Mouse (Mus musculus) cerebellum, postnatal 14 days (tissue): ENCODE measurements around the gene 4921504E06Rik.

Source experiments
- DNase-seq, 2 experiments: peaks; one replicate each; pipeline ENCODE4 v3.0.0; 2021; ENCODE audit warnings: mixed read lengths in 2 of 2

Gene 4921504E06Rik

DNA sequence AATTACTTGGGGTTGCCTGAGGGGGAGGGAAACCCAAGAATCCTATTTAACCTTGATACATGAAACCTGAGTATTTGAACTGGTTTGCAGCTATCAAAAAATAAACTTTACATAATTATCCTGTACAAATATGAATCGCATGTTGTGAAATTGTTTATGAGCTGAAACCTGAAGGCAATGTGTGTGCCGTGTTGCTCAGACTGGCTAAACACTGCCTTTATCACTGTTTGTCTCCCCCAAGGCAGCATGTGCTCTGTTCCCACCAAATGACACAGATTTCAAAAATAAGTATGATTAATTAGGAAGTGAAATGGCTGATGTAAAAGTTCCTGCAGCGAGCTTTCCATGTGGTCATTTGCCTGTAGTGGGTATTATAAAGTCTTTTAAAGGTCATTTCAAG, 63.5 kb downstream of the 4921504E06Rik start:
- no peak for DNase-seq

- no peak for DNase-seq
These were observed 91.8 kb downstream of the 4921504E06Rik start for GRCm38 (mm10) chr2:19461940-19462339.

GRCm38 (mm10) chr2:19458785-19459184, 94.9 kb downstream of the 4921504E06Rik start:
- no peak for DNase-seq

GRCm38 (mm10) chr2:19455857-19456482, 97.7 kb downstream of the 4921504E06Rik start:
- DNase-seq = peak; percentile 52 to 58

DNA sequence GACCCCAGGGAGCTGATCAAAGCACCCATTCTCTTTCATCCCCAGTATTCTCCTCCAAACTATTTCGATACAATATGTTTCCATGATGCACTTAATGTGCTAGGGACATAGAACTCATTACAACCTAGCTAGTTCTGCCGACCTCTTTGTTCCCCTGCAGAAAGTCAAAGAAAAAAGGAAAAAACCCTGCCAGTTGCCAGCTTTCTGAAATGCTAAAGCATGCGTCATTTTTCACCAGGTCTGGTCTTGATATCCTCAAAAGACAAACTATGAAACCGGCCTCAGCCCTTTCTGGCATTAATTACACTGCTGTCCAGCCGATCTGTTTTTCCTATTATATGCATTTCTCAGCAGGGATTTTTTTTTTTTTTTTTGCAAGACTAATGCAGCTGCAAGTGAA, 98.5 kb downstream of the 4921504E06Rik start:
- no peak for DNase-seq

GRCm38 (mm10) chr2:19452531-19453055, 101.1 kb downstream of the 4921504E06Rik start:
- no peak for DNase-seq

- no peak for DNase-seq
These were observed 104.4 kb downstream of the 4921504E06Rik start for GRCm38 (mm10) chr2:19449308-19449707.

GRCm38 (mm10) chr2:19448042-19448700, 105.5 kb downstream of the 4921504E06Rik start:
- DNase-seq = peak; percentile 52 to 63

DNA sequence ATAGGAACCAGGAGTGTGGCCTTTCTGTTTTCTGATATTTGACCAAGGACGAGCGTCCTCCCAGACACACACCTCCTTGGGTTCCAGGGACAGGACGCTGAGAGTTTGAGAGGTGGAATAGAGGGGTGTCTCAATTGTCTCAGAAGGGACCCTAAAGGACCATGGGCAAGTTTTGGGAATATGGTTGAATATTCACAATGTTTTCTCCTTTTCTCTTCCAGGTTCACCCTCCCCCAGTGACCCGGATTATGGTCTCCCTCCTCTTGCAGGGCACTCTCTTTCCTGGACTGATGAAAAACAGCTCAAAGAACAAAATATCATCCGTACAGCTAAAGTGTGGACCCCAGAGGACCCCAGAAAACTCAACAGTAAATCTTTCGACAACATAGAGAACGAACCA, 107.0 kb downstream of the 4921504E06Rik start:
- DNase-seq = no peak

DNA sequence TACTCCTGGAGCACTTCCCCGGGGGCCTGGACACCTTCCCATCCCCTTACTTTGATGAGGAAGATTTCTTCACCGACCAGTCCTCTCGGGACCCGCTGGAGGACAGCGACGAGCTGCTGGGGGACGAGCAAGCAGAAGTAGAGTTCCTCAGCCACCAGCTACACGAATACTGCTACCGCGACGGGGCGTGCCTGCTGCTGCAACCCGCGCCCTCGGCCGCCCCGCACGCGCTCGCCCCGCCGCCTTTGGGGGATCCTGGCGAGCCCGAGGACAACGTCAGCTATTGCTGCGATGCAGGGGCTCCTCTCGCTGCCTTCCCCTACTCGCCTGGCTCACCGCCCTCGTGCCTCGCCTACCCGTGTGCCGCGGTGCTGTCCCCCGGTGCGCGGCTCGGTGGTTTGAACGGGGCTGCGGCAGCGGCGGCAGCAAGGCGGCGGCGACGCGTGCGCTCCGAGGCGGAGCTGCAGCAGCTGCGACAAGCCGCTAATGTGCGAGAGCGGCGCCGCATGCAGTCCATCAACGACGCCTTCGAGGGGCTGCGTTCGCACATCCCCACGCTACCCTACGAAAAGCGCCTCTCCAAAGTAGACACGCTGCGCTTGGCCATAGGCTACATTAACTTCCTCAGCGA, 107.7 kb downstream of the 4921504E06Rik start:
- DNase-seq = peak in 1 of 2 experiments; percentile 10

DNA sequence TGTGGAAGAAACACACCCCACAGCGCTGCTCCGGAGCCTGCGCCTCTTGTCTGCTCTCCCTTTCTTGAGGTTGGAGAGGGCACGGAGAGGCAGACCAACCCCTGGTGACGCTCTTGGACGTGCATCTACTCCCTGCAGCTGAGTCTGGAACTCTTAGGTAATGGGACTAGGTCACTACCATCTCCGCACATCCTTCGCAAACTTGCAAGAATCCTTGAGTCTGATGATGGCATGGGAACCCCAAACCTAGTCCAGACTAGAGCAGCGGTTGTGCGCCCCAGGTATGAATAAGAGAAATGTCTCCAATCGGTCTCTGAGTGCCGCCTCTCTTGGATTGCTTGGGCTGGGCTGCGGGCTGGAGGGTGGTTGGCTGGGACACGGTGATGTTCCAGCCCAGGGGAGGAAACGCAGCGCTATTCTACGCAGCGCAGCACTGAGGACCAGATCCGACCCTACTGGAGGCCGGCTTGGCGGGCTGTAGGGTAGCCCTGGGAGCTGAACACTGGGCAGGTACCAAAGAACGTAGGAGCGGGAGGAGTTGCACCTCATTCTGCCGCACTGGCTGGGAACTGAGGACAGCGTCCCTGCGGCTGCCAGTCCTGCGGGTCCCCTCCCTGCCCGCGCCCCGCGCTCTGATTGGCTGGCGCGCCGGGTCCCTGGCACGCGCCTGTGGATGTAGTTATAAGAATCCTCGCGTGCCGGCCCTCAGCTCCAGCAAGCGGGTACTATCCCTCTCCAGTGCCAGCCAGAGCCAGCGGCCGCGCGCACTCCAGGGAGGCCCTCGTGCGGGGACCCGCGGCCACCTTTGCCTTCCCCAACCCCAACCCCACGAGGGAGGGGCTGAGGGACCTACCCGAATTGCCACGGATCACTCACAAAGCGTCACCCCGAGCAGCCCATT, 108.5 kb downstream of the 4921504E06Rik start, which contains the start of gene Ptf1a:
Gene Ptf1a (plus strand): TSS at position 733 of the 901 bp plus-strand sequence.
- peak in 1 of 2 experiments; percentile 42 for DNase-seq

DNA sequence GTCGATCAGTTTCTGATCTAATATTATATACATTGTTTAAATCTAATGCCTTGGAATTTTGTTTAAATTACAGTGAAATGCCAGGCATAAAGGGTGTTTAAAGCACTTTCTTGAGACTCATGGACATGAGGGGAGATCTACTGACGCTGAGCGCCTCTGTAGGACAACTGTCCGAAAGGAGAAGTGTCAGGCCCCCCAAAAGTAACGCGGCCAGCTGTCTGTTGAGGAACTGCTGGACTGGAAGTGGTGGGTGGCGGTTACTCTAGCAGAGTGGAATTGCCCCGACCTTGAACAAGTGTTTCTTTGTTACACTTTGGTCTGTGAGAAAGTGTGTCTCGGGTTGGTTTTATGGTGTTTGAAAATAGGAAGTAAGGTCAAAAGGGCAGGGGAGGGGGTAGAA, 109.4 kb downstream of the 4921504E06Rik start:
- no peak for DNase-seq

DNA sequence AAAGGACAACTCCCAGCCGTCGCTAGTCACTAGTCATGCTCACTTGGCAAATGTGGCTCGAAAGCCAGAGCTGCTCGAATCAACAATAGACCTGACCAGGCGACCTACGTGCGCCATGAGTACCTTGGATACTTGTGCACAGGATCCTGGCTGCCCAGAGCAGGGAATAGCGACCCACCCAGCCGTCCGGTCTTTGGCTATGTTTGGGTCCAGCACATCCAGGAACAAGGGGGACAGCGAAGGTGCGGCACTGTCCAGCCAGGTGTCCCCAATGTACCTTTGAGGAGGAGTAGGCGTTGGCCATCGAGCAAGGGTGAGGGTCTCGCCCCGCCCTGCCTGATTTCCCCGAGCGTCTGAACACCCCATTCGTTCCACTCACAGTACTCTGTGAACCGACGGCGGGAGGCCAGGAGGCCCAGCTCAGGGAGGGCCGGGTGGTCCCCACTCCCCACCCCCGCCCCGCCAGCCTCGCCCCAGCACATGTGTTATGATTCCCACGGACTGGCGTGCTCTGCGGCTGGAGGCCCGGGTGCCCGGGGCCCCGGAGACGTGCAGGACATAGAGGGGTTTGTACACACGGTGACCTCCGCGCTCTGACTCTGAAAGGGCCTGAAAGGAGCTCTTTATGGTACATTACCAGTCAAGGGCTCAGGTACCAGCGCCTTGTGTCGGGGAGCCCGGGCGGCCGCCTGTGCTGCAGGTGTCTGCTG, 121.9 kb downstream of the 4921504E06Rik start:
- DNase-seq = peak in 1 of 2 experiments; percentile 4

GRCm38 (mm10) chr2:19431186-19431585, 122.5 kb downstream of the 4921504E06Rik start:
- DNase-seq = peak in 1 of 2 experiments; percentile 32

DNA sequence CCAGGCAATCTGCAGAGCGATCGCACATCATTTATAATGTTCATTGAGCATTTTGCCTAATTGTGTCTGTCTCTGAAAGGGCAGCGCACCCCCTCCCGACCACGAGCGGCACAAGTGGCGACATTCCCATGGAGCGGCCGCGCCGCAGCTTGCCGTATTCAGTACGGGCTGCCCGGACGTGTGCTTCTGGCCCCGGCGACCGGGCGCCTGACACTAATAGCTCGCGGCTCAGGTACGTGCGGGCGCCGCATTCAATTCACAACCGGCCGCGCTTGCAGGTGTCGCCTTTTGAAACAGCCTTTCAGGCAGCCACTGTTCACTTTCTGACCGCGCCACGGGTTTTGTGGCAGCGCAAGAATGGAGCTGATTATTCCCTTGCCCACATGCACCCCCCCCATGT, 123.0 kb downstream of the 4921504E06Rik start:
- peak; percentile 33 to 45 for DNase-seq

GRCm38 (mm10) chr2:19429691-19430690, 123.7 kb downstream of the 4921504E06Rik start:
- DNase-seq = peak in 1 of 2 experiments; percentile 36

GRCm38 (mm10) chr2:19429031-19429430, 124.7 kb downstream of the 4921504E06Rik start:
- no peak for DNase-seq

DNA sequence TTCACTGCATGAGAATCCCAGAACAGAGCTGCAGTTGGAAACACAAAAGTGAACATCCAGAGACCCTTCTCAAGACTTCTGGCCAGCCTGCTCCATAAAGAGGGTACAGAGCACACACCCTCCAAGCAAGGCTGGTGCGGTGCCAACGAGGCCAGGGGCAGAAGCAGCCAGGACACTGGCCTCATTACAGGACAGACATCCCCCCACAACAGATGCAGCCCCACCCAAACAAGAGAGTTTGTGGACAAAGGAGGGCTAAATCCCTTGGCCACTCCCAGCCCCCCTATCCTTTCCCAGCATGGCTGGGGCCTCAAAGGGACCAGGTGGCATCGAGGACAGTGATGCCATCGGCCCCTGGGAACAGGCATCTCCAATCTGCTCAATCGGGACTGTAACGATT, 130.6 kb downstream of the 4921504E06Rik start:
- peak; percentile 4 to 17 for DNase-seq

GRCm38 (mm10) chr2:19422226-19422625, 131.5 kb downstream of the 4921504E06Rik start:
- DNase-seq = no peak

DNA sequence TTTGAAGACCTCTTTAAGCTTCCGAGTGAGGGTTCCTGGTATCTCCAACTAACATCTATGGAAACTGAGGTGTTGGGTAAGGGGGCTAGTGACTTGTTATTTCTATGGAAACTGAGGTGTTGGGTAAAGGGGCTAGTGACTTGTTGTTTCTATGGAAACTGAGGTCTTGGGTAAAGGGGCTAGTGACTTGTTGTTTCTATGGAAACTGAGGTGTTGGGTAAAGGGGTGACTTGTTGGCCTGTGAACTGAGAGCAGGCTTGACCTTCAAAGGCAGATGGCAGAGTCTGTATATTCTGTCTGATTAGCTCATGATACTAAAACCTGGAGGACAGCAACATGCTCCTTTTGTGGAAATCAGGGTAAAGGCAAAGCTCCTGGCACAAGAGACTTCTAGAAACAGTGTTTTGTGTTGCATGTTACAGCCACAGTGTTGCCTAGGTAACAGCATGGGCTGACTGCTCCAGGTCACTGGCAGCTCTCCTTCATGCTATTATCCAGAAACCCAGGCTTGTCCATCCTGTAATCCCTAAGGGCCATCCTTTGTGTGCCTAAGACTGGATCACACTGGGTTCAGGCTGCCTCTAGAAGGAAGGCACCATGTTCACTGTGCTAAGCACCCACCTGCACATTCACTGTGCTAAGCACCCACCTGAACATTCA, 133.9 kb downstream of the 4921504E06Rik start:
- no peak for DNase-seq
